Mouse (Mus musculus) T-helper 17 cell (primary cell): ENCODE data around the gene Rasgef1b.

Experiments
- in situ Hi-C, 2 experiments: fragments of 300-600 bp; cut with MboI, MseI; formaldehyde crosslinking; loops; 1 replicate in 1 of 2; 2 replicates in 1 of 2; pipeline ENCODE4 v1.15.1; 2025; ENCODE audit warnings: high pct_unique_total_duplicates in 2 of 2

Rasgef1b gene

DNA sequence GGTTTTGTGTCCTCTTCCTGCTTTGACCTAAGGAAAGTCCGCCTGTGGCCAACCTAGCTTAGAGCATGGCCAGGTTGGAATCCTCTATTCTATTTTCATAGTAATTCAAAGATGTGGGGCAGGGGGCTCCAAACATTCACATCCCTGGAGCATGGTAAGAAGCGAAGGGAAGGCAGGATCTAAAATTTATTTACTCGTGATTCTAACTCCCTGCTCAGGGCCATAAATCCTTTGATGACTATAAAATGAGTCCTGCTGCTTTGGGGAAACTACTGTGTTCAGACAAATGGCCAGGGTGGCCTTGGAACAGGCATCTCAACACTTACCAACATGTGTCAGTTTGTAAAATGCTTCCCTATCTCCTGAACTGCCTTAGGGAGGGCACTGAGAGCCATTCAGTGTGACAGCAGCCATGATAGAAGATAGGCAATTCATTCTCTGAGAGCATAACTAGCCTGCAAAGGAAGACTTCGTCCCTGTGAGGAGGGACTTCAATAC, 470.8 kb downstream of the Rasgef1b start:
- in situ Hi-C loops: loop anchor here in 1 of 2 experiments (25.0 kb wide), 1 partner anchor 779 kb away; the partner anchor contains the start of genes Enoph1 and Hnrnpdl

DNA sequence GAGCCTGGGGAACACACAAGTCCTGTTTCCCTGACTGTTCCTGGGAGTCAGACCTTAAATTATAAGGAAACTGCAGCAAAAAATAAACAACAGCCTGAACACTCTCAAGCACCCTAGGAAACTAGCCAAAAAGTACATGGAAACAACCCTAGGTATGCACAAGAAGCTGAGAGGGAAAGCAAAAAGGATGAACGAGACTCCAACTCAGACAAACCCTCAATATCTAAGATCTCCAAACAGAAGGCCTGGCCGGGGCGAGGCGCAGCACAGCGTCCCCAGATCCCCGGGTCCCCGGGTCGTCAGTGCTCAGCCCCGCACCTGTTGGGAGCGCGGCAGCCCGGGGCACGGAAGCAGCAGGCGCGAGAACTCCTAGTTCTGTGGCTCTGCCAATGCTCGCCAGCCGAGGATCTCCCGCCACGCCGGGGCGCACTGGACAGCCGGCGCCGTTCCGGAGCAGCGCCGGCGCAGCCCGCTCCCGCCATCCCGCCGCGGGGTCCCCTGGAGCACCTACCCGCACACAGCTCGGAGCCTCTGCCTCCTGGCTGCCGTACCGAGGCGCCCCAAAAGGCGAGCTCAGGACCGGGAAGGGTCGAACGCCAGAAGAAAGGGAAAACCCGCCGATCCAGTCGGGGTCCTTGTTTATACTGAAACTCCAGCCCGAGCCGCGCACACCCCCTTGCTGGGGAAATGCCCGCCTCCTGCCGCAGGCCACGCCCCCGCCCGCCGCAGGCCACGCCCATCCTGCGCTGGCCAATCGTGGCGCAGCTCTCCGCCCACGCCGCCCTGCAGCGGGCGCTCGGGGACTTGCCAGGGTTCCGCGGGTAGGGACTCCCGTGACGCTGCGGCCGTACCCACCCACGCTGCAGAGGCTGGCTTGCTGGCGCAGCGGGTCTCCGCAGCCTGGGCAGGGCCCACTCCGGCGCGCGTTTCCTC, 476.4 kb downstream of the Rasgef1b start:
- in situ Hi-C loops: loop anchor here in 1 of 2 experiments (25.0 kb wide), 1 partner anchor 785 kb away; the partner anchor contains the start of genes Enoph1 and Hnrnpdl

DNA sequence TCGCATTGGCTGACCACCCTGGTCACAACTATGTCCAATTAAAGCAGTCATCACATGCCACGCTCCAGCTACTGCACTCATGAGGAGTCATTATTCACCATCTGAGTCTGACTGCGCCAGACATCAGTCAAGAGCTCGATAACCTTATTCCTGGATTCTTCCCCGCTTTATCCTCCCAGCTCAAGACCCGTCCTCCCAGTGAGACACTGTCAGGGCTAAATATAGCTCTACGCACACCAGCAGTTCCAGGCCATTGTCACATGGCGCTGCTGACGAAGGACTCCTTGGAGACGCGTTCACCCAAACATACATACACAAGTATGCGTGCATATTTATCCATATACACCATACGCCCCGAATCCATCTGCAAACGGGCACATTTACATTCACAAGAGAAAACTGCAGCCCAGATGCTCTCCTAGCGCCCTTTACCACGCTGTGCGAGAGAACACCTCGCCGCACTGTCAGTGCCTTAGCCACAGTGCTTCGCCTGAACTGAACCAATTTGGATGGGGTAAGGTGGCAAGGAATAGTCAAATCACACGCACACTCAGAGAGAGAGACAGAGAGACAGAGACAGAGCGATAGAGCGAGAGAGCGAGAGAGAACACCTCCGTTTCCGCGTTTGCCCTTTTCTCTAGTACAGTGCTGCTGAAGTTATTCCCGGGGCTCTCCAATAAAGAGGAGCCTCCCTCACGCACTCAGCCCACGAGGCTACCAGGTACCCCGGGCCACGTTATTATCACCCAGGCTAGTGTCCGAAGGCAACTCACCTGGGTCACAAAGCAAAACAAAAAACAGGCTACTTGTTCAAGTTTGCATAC, 477.3 kb downstream of the Rasgef1b start:
- in situ Hi-C loops: loop anchor here in 1 of 2 experiments (25.0 kb wide), 1 partner anchor 786 kb away; the partner anchor contains the start of genes Enoph1 and Hnrnpdl

DNA sequence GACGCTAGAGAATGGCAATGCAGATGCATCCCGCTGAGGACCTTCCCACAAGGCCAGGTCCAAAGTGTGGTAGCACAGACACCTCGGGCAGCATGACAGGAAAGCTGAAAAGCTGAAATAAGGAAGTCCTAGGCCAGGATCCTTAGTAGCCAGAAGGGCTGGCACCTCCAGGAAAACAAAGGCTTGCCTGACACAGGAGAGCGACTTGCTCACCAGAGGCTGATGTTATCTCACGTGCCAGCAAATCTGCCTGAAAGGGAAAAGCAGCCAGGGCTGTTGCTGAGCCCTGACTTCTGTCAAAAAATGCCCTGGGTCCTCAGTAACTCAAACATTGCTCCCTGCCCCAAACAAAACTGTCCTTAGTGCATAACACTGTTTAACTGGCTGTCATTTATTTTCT, 478.0 kb downstream of the Rasgef1b start:
- in situ Hi-C loops: loop anchor here in 1 of 2 experiments (25.0 kb wide), 1 partner anchor 786 kb away; the partner anchor contains the start of genes Enoph1 and Hnrnpdl

DNA sequence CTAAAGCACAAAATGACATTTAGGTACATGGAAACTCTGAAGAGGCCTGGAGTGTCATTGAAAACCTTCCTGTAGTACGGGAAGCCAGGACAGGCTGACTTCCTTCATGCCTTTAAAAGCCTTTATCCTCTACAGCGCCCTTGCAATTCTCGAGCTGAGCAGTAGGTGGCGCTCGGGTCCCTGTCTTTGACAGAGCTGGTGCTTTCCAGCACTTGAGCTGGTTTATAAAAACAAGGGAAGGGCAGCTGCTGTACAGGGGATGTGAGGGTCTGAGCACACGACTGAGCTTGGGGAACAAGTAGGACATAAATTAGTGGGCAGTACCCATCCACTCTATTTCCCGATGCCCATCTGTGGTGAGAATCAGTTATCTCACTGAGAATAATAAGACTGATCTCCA, 480.4 kb downstream of the Rasgef1b start:
- in situ Hi-C loops: loop anchor here (5.0 to 10.0 kb wide), 3 partner anchors 329 to 656 kb away; partner anchors contain the start of gene Vamp9 (in 1 of the 2)

DNA sequence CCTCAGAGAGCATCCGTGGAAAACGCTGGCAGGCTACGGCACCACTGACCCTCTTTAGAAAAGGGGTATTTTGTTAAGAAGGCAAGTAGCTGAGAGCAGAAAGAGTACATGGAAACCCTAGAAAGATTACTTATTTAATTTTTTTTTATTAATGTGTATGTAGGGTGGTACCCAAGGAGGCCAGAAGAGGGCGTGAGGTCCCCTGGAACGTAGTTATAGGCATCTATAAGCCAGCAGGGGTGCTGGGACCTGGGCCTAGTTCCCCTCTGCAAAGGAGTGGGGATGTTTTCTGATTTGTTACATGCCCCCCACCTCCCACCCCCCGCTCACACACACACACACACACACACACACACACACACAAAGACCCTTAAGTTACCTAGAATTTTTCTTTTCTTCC, 480.9 kb downstream of the Rasgef1b start:
- in situ Hi-C loops: loop anchor here (5.0 to 10.0 kb wide), 3 partner anchors 329 to 657 kb away; partner anchors contain the start of gene Vamp9 (in 1 of the 2)

DNA sequence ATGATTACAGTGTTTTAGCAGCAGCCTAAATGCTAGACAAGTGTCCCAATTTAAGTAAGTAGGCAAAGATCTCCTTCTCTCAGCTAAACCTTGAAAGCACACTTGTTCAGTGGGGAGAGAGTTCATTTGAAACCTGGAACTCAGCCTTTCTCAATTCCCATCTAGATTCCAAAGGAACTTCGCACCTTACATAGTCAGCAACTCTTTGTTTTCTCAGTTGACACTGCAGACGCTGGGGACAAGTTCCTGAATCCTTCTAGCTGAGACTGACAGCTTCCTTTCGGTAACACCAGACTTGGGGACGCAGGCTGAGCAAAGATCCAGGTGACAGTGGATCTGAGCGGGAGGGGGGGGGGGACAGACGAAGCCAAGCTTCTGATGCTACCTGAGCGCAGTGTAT, 481.4 kb downstream of the Rasgef1b start:
- in situ Hi-C loops: loop anchor here (5.0 to 10.0 kb wide), 3 partner anchors 330 to 657 kb away; partner anchors contain the start of gene Vamp9 (in 1 of the 2)

DNA sequence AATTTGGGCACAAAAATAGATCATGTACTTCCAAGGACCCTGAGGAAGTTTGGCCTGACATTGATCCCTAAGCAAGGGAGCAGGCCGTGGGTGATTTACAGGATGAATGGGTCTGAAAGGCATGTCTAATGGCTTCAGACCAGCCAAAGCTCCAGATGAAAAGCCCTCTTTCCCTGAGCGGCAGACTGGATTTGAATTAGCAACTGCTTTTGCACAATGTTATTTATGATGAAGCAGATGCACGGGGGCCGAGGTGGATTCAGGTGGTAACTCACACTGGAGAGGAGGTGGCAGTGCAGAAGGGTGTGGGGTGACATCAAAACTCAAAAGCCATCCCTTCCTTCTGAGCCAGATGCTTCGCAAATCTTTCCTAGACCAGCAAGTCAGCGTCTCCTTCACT, 481.9 kb downstream of the Rasgef1b start:
- in situ Hi-C loops: loop anchor here (5.0 to 10.0 kb wide), 3 partner anchors 330 to 658 kb away; partner anchors contain the start of gene Vamp9 (in 1 of the 2)

DNA sequence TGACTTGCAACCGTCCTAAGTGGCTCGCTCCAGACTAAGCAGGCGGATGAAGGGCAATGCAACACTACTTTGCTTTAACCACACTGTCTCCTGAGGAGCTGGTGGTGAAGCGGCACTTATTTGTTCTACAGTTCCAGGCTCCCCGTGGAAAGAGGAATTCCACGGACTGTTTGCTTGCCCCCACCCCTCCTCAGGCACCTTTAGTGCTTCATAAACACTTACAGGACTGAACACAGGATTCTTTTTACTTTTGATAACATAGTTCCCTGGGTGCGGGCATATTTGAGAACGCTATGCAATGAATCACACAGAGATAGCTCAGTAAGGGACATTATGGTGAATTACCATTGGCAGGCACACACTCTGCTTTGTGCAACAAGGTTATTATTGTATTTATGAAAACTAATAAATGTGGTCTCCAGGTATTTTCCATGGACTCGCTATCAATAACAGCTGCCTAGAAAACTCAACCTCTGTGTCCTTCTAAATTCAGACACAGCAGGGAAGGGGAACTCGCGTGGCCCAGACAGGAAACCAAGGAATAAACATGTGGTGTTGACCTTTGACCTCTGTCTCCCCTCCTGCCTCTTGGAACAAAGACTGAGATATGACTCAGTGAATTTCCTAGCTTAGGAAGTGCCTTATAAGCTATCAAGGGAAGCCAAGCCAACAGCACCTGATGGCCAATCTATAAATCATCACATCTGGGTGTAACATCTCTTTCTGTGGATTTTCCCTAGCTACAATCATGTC, 486.7 kb downstream of the Rasgef1b start:
- in situ Hi-C loops: loop anchor here in 1 of 2 experiments (10.0 kb wide), 1 partner anchor 663 kb away; the partner anchor contains the start of gene Vamp9

DNA sequence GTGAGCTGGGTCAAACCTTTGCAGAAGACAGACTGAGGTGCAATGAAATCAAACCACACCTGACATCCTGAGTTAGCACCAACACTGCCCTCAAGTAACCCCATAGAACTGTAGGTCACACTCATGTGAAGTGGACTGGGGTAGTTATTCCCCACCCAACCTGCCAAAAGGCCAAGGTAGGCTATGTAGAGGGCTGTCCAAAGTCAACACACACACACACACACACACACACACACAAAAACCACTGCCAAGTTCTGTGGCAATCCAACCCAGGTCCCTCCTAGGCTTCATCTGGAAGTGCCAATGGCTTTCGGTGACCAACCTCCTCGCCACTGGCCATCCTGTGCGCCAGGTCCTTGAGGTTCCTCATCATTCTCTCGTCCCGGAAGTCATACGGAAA, 488.4 kb downstream of the Rasgef1b start:
- in situ Hi-C loops: loop anchor here in 1 of 2 experiments (10.0 kb wide), 1 partner anchor 664 kb away; the partner anchor contains the start of gene Vamp9

DNA sequence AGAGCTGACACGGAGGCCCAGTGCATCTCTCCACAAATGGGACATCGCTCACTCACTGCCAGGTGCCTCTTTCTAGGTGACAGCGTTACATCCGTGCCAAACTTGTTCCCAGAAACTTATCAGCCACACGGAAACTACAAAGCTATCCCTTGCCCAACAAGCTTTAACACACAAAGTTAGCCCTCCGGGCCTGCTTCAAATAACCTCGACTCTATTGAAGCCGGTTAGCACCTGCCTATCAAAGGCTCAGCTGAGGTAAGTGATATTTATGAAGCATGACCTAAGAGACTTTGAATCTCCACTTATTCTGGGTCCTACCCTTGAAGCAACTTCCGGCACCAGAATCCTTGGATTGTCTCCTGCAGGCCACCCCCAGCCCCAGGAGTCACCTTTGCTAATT, 489.2 kb downstream of the Rasgef1b start:
- in situ Hi-C loops: loop anchor here in 1 of 2 experiments (10.0 kb wide), 1 partner anchor 665 kb away; the partner anchor contains the start of gene Vamp9

DNA sequence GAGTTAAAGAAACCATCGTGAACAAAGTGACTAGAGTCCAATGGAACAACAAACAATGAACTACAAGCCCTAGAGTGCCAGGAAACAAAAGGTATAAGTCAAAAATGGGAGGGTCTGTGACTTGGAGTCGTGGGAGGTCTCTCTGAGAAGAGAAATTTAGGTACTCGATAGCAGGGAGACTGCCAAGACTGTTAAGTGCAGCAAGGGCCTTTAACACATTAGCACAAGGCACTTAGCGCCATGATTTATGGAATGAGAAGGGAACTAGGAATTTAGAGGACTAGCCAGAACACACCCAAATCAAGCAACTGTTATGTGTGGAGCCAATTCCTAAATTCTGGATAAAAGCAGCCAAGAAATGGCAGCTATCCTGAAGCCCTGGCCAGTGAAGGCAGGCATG, 490.7 kb downstream of the Rasgef1b start:
- in situ Hi-C loops: no loop called here

DNA sequence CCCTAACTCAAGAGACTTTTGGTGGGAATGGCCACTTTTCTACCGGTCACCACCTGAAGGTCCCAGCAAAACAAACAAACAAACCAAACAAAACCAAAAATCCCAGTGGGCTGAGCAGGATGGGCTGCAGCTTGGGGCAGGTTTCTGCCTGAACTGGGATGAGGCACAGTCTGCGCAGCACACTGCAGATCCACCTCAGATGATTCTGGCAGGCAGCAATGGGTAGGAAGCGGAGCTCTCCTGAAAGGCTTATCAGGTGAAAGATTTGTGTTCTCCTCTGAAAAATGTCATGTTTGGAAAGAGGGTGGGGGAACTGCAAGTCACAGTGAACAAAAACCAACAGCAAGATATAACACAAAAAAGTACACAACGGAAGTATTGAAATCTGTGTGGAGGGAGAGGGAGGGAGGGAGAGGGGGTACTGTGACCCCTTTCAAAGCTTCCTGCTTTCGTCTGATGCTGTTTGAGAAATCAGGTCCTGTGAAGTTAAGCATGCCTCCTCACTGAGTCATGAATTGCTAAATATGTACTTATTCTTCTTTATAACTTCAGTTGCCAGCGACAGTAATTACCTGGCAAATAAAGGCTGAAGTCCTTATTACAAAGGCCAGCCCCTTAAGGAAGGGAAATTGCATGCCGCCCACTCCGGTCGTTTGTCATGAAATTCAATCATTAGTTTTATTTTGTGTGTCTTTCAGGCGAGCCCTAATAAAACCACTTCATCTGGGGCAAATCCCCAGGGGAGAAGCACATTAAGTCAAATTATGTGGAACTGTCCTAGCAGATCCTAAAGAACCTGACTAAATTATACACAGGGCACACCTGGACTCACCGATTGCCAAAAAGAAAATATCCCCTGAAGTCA, 491.7 kb downstream of the Rasgef1b start:
- in situ Hi-C loops: no loop called here

DNA sequence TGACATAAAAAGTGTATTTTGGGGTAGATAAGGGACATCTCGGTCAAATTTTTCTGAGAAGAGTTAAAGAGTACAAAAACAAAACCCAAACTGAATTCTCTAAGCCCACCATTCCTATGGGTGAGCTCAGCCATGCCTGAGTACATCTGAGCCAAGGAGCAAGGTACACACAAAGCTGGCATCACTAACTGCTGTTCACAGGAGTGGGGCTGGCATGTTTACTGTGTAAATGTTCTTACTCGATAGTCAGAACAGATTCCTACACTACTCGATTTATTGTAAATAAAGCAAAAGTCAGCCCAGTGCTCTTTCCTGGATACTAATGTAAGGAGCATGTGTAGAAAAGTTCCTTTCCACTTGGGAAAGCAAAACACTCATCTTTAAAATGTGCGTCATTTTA, 492.4 kb downstream of the Rasgef1b start:
- in situ Hi-C loops: no loop called here

DNA sequence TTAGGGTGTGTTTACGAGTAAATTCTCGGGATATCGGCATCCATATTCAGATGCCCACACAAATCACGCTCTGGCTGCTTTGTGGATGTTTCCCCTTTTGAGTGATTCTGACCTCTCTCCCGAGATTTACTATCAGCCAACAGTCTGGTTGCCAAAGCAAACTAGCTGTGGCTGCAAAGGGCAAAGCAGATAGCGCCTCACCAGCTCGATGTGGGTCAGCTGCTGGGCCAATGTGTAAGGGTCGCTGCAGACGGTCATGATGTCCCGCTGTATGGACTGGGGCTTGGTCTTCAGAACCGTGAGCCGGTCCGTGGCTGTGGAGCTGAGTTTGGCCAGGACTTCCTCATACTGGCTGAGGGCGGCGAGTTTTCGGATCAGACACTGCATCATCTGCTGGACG, 494.6 kb downstream of the Rasgef1b start:
- in situ Hi-C loops: no loop called here

DNA sequence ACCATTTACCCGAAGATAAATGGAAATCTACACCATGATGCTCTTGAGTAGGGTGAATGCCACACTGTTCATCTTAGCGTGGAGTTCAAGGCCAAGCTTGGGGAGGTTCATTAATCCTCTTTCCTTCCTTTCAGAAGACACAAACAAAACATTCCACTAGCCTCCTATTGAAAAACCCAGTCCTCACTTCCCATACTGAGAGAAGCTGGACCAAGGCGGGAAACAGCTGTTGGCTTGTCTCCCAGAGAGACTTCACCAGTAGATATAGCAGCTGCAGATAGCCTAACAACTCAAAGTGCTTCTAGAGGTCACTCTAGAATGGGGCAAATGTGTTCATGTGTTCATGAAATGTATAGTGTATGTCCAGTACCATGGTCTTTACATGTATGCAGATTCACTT, 495.7 kb downstream of the Rasgef1b start:
- in situ Hi-C loops: no loop called here

DNA sequence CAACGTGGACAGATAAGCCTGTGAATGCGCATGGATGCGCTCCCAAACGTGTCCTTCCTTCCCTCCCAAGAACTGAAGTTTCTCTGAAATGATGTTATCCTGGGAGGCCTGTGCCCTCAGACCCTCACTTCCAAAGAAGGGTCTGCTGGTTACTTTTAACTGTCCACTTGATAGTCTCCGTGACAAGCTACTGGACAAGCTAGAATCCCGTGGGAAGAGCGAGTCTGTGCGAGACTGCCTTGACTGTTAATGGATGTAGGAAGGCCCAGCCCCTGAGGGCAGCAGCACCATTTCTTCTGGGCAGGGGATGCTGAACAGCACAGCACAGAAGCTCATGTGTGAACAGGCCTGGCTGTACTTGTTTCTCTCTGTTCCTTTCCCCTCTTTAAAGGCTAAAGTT, 496.5 kb downstream of the Rasgef1b start:
- in situ Hi-C loops: no loop called here

DNA sequence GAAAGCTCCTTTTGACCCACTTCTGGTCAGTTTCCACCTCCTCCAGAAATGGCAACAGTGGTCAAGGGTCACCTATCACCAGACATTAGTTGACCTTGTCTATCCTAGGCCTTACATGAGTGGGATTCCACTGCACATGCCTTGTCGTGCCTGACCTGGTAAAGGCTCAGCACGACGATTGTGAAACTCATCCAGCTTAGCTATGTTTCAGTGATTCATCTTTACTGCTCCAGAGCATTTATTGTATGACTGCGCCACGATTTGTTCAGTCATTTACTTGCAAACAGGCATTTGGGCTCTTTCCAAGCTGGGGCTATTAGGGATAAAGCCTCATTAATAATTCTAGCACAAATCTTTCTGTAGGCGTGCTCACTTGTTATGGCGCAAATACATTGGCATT, 498.4 kb downstream of the Rasgef1b start:
- in situ Hi-C loops: no loop called here

DNA sequence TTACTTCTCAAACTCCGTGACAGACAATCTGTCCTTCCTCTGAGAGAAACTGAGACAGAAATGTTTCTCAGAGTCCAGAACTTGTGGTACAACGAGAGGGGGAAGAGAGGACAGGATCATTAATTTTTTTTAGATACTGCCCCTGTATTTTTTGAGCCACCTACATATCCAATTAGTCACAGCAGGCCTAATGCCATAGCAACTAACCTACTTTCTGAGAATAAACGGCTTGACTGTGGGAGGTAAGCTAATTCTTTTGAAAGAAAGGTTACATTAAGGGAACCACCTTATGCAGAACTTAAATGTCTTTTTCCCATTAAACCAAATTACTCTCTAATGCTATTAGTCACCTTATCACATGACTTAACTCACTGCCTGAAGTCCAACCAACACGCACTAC, 501.5 kb downstream of the Rasgef1b start:
- in situ Hi-C loops: no loop called here
